Mouse (Mus musculus) hindbrain, embryonic 14.5 days (tissue): Measurements from ENCODE around the gene Ccar1. TPM values are rescaled to one million over a fixed set of nuclear protein-coding genes. Genes with fewer than 3 reads are reported as not detected.

Experiments used
- polyA plus RNA-seq: library from polyadenylated mRNA; unstranded; fragments of >200 nt; fragmentation: Nextera tagmentation; extraction: Ambion mirVana; gene quantifications from 2 replicates; pipeline ENCODE4 v1.2.1, GENCODE M21; 2014

Ccar1 gene
- polyA plus RNA-seq, 1 experiment from 2014 or later = 96.0 TPM

Other genes starting within 250 kb of the Ccar1 start
- gene Kif1bp, start 213.8 kb downstream of the Ccar1 start, polyA plus RNA-seq = 90.4 and 96.8 TPM in 2 replicates
- gene Ddx21, start 190.0 kb downstream of the Ccar1 start, polyA plus RNA-seq = 15.9 and 17.8 TPM in 2 replicates
- gene Ddx50, start 141.1 kb downstream of the Ccar1 start, polyA plus RNA-seq = 87.5 and 90.1 TPM in 2 replicates
- 4.3 and 5.2 TPM in 2 replicates for gene Stox1, start 66.2 kb downstream of the Ccar1 start, polyA plus RNA-seq
- gene Tet1, start 116.7 kb upstream of the Ccar1 start, polyA plus RNA-seq = 44.1 and 45.9 TPM in 2 replicates
- gene Slc25a16, start 128.3 kb upstream of the Ccar1 start, polyA plus RNA-seq = 14.4 and 17.0 TPM in 2 replicates
- 3.1 and 4.6 TPM in 2 replicates for gene Dna2, start 154.7 kb upstream of the Ccar1 start, polyA plus RNA-seq
- gene Rufy2, start 187.9 kb upstream of the Ccar1 start, polyA plus RNA-seq = 58.5 and 59.6 TPM in 2 replicates
- gene Hnrnph3, start 231.9 kb upstream of the Ccar1 start, polyA plus RNA-seq = 75.0 and 76.8 TPM in 2 replicates
- gene Pbld2, start 232.0 kb upstream of the Ccar1 start, polyA plus RNA-seq = 0.46 and 0.59 TPM in 2 replicates